Mouse (Mus musculus): ENCODE results near the gene Nkx2-1. TPM values are rescaled to one million over a fixed set of nuclear protein-coding genes. Genes with fewer than 3 reads are reported as not detected.
A peak's percentile ranks its signal among the peaks of the same experiment; 100 is the strongest.

Nkx2-1 gene
- polyA plus RNA-seq, 1 experiment from 2014 or later: 0.99 TPM

DNA sequence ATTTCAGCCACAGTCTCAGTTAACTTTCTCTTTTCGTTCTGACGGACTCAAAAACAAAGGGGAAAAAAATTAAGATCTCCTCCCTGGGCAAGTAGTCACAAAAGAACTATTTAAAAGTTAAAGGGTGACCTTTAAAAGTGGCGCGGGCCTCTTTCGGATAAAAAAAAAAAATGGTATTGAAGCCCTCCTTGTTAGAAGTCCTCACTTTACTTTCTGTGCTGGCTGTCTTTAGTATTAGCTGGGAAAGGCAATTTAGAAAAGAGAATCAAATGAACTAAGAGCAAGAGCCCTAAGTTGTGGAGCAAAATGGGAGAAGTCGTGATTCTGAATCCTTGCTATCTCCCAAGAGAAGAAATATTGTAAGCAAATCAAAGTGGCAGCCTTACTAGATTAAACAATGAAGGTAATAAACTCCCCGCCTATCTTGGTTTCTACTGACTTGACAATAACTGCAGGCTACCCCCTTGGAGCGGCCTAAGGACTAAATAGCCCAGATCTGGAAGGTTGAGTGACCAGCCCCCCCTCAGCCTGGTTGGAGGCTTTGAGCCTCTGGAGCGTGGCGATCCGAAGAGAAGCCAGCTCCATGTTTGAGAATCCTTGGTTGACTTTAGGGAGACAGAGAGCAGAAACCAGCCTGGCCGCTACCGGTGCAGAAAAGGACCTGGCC is 17.5 kb downstream of the Nkx2-1 start:
- H3K9me3 ChIP-seq (ENCODE audit: control insufficient read depth, low read length): no peaks in the 10 kb centered on the region
- H3K4me3 ChIP-seq (ENCODE audit: low read depth, low read length): 0 out of 2 replicates have a peak overlapping the region, but pooled peaks have one; percentile 14
- peaks cover 85% of the 10 kb centered on the region for H3K27me3 ChIP-seq (replicated peaks; ENCODE audit: control insufficient read depth, insufficient read depth, low read length)
- H3K27ac ChIP-seq (replicated peaks; ENCODE audit: low read depth, low read length): no peak overlapping the region
- WGBS: 19% methylated on average over 13 of the region's 13 CpGs
- H3K36me3 ChIP-seq (ENCODE audit: control insufficient read depth, insufficient read depth, low read length): no peaks in the 10 kb centered on the region
- no peak overlapping the region for H3K4me2 ChIP-seq (ENCODE audit: low read depth, low read length)
- no peak overlapping the region for H3K9ac ChIP-seq (ENCODE audit: low read depth, low read length)
- no peak for DNase-seq (ENCODE audit: low spot score)
- no peak for ATAC-seq (ENCODE audit: low read depth)
- no peaks in the 10 kb centered on the region; the same call in 1 of the 2 replicates for H3K4me1 ChIP-seq (ENCODE audit: control insufficient read depth, insufficient read depth, low read length)

DNA sequence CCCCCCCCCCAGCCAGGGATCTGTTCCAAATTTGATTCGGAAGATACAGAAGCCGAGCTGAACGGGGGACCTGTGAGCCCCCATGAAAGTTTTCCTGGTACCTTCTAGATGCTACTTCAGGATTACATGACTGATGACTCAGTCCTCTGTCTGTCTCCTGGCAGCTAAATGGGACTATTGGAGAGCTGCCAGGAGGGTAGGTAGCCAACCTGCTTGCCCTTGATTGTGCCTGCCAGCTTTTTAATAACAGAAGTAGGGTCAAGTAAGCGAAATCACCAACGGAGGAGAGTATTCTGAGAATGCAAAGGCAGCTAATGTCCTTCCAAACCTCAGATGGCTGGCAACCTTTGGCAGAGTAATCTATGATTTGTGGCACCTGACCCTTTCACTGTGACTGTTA is 18.5 kb downstream of the Nkx2-1 start:
- H3K4me3 ChIP-seq (ENCODE audit: low read depth, low read length): no peak overlapping the region
- 43% methylated on average over 5 of the region's 5 CpGs for WGBS
- H3K27ac ChIP-seq (replicated peaks; ENCODE audit: low read depth, low read length): no peak overlapping the region
- peaks cover 86% of the 10 kb centered on the region for H3K27me3 ChIP-seq (replicated peaks; ENCODE audit: control insufficient read depth, insufficient read depth, low read length)
- no peak for DNase-seq (ENCODE audit: low spot score)
- no peaks in the 10 kb centered on the region for H3K36me3 ChIP-seq (ENCODE audit: control insufficient read depth, insufficient read depth, low read length)
- H3K9ac ChIP-seq (ENCODE audit: low read depth, low read length): no peak overlapping the region
- no peaks in the 10 kb centered on the region; the same call in 1 of the 2 replicates for H3K4me1 ChIP-seq (ENCODE audit: control insufficient read depth, insufficient read depth, low read length)
- no peak overlapping the region for H3K4me2 ChIP-seq (ENCODE audit: low read depth, low read length)
- H3K9me3 ChIP-seq (ENCODE audit: control insufficient read depth, low read length): no peaks in the 10 kb centered on the region
- no peak for ATAC-seq (ENCODE audit: low read depth)

DNA sequence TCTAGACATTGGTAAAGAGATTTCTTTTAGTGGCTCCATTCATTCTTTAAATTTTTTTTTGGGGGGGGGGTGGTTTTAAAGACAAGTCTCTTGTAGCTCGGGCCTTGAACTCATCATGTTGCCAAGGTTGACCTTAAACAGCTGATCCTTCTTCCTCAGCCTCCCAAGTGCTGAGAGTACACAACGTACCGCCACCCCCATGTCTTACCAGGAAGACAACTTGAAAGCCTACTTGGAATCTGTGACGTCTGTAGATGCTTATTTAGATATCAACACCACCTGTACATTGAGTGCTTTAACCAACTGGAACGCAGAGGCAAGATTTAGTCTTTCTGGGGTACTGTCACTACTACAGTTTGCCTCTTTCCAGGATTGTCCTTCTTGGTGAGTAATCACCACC is 21.9 kb downstream of the Nkx2-1 start:
- ATAC-seq (ENCODE audit: low read depth) (no peak), DNase-seq (ENCODE audit: low spot score) (no peak)
- WGBS: 84% methylated on average over 5 of the region's 5 CpGs
- no peak overlapping the region for H3K9ac ChIP-seq (ENCODE audit: low read depth, low read length)
- no peak overlapping the region for H3K4me3 ChIP-seq (ENCODE audit: low read depth, low read length)
- H3K27ac ChIP-seq (replicated peaks; ENCODE audit: low read depth, low read length): no peak overlapping the region
- H3K4me2 ChIP-seq (ENCODE audit: low read depth, low read length): no peak overlapping the region
- H3K4me1 ChIP-seq (ENCODE audit: control insufficient read depth, insufficient read depth, low read length): no peaks in the 10 kb centered on the region; the same call in 1 of the 2 replicates
- peaks cover 80% of the 10 kb centered on the region for H3K27me3 ChIP-seq (replicated peaks; ENCODE audit: control insufficient read depth, insufficient read depth, low read length)
- no peaks in the 10 kb centered on the region for H3K36me3 ChIP-seq (ENCODE audit: control insufficient read depth, insufficient read depth, low read length)
- no peaks in the 10 kb centered on the region for H3K9me3 ChIP-seq (ENCODE audit: control insufficient read depth, low read length)

DNA sequence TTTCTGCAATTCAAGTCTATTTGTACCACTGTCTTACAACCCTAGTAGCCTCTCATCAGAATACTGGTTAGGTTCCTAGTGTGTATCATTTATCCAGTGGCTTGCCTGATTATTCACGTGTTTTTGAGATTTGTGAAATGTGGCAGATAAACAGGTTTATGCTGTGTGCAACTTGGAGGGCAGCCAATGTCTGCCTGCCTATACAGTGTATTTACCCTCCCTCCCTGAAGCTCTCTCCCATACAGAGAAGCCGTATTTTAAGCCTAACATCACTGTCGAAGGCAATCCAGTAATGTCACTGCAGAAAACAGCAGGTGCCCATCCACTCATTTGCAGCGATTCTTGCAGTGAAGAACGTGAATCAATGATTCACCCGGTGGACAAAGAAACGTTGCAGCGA is 28.3 kb downstream of the Nkx2-1 start:
- Histone ChIP-seq H3K36me3 (ENCODE audit: control insufficient read depth, insufficient read depth, low read length) (no peaks in the 10 kb centered on the region), H3K4me2 (ENCODE audit: low read depth, low read length) (no peak overlapping the region)
- 50% methylated on average over 8 of the region's 8 CpGs for WGBS

DNA sequence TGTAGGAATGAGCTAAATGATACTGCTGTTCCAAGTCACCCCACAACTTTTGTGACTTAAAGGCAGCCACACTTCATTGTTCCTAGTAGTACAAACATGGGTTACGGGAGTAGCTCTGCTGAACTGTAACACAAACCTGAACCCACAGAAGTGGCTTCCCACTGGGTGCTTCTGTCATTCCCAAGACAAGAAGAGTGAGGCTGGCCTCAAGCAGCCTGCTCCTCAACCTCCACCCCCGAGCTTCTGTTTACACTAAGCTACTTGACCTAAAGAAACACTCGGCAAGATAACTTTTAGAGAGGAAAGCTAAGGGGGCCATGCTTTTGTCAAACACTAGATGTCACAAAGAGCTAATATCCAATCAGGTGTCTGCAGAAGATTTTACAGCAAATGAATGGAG is 49.7 kb downstream of the Nkx2-1 start:
- Histone ChIP-seq H3K9me3 (ENCODE audit: control insufficient read depth, low read length) (no peaks in the 10 kb centered on the region), H3K4me1 (ENCODE audit: control insufficient read depth, insufficient read depth, low read length) (no peaks in the 10 kb centered on the region), H3K9ac (ENCODE audit: low read depth, low read length) (no peak overlapping the region), H3K4me2 (ENCODE audit: low read depth, low read length) (no peak overlapping the region), H3K27ac (replicated peaks; ENCODE audit: low read depth, low read length) (no peak overlapping the region), H3K4me3 (ENCODE audit: low read depth, low read length) (no peak overlapping the region), H3K36me3 (ENCODE audit: control insufficient read depth, insufficient read depth, low read length) (no peaks in the 10 kb centered on the region), H3K27me3 (replicated peaks; ENCODE audit: control insufficient read depth, insufficient read depth, low read length) (no peaks in the 10 kb centered on the region)
- DNase-seq (ENCODE audit: low spot score) (no peak), ATAC-seq (ENCODE audit: low read depth) (no peak)
- 42% methylated on average over 3 of the region's 3 CpGs for WGBS

More for the DNA sequence above, 28.3 kb downstream of the Nkx2-1 start:
- DNase-seq (ENCODE audit: low spot score): no peak
- ATAC-seq (ENCODE audit: low read depth): no peak
- peaks cover 46% of the 10 kb centered on the region for H3K27me3 ChIP-seq (replicated peaks; ENCODE audit: control insufficient read depth, insufficient read depth, low read length)
- no peaks in the 10 kb centered on the region for H3K4me1 ChIP-seq (ENCODE audit: control insufficient read depth, insufficient read depth, low read length)
- H3K9me3 ChIP-seq (ENCODE audit: control insufficient read depth, low read length): no peaks in the 10 kb centered on the region
- H3K4me3 ChIP-seq (ENCODE audit: low read depth, low read length): no peak overlapping the region
- H3K27ac ChIP-seq (replicated peaks; ENCODE audit: low read depth, low read length): no peak overlapping the region
- H3K9ac ChIP-seq (ENCODE audit: low read depth, low read length): no peak overlapping the region

DNA sequence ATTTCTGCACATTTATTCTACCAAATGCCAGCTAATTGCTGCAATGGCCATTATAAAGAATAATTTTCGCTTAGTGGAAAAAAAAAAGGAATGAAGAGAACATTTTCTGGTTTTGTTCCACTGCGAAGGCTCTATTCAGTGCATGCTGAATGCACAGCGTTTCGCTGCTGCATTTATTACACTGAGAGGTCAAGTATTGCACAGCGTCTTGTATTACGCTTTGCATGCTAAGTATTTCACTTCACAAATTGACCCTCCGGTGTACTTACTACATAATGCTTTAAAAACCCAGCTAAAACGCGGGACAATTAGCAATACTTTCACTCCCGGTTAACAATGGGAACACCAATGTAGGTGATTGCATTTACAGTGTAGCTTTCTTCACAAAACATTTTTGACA is 54.1 kb downstream of the Nkx2-1 start:
- Histone ChIP-seq H3K27ac (replicated peaks; ENCODE audit: low read depth, low read length) (no peak overlapping the region), H3K4me2 (ENCODE audit: low read depth, low read length) (no peak overlapping the region), H3K9ac (ENCODE audit: low read depth, low read length) (no peak overlapping the region), H3K9me3 (ENCODE audit: control insufficient read depth, low read length) (no peaks in the 10 kb centered on the region), H3K27me3 (replicated peaks; ENCODE audit: control insufficient read depth, insufficient read depth, low read length) (no peaks in the 10 kb centered on the region), H3K4me1 (ENCODE audit: control insufficient read depth, insufficient read depth, low read length) (no peaks in the 10 kb centered on the region), H3K36me3 (ENCODE audit: control insufficient read depth, insufficient read depth, low read length) (no peaks in the 10 kb centered on the region), H3K4me3 (ENCODE audit: low read depth, low read length) (no peak overlapping the region)
- WGBS: 76% methylated on average over 10 of the region's 10 CpGs
- ATAC-seq (ENCODE audit: low read depth): no peak
- no peak for DNase-seq (ENCODE audit: low spot score)

Other genes starting within 250 kb of the Nkx2-1 start
- gene Mbip, start 191.0 kb downstream of the Nkx2-1 start, polyA plus RNA-seq (2014; fragmentation: Nextera tagmentation; extraction: Ambion mirVana): 27.2 and 31.4 TPM in 2 replicates
- gene Nkx2-9, start 76.4 kb upstream of the Nkx2-1 start, polyA plus RNA-seq (2014; fragmentation: Nextera tagmentation; extraction: Ambion mirVana): not detected in 2 replicates
- gene Pax9, start 154.9 kb upstream of the Nkx2-1 start, polyA plus RNA-seq (2014; fragmentation: Nextera tagmentation; extraction: Ambion mirVana): 9.2 and 9.4 TPM in 2 replicates